Mouse (Mus musculus) gonadal fat pad, adult 2 months (tissue): ENCODE measurements around the gene Olfr850. TPM values are rescaled to one million over a fixed set of nuclear protein-coding genes. Genes with fewer than 3 reads are reported as not detected.

ENCODE experiments used
- DNase-seq: peaks from one replicate; pipeline ENCODE4 v3.0.0-alpha.2; 2012; ENCODE audit warnings: low read depth
- polyA plus RNA-seq: library from polyadenylated mRNA; depleted of rRNA; stranded (reverse); fragments of >200 nt; gene quantifications from 2 replicates; pipeline ENCODE4 v1.2.3, GENCODE M21; 2012; rRNA removed

The Olfr850 gene
- polyA plus RNA-seq, result not detected in 2 replicates

GRCm38 (mm10) chr9:19478148-19478547, at the start of gene Olfr850:
Gene Olfr850 (minus strand): TSS chr9:19478248.
- no peak for DNase-seq

- DNase-seq, result no peak
Observed at GRCm38 (mm10) chr9:19492995-19493394, 14.9 kb upstream of the Olfr850 start, which contains the start of gene Olfr851. Gene Olfr851 (plus strand): TSS chr9:19493295.

GRCm38 (mm10) chr9:19439966-19440365, 38.1 kb downstream of the Olfr850 start, which contains the start of gene Olfr849:
Gene Olfr849 (plus strand): TSS chr9:19440266.
- no peak for DNase-seq

Other genes with a start within 250 kb of the Olfr850 start
- not detected in 2 replicates for gene Olfr843, start 226.3 kb downstream of the Olfr850 start, polyA plus RNA-seq
- not detected in 2 replicates for gene Olfr844, start 161.9 kb downstream of the Olfr850 start, polyA plus RNA-seq
- gene Olfr845, start 141.8 kb downstream of the Olfr850 start, polyA plus RNA-seq, result not detected in 2 replicates
- not detected in 2 replicates for gene Olfr846, start 114.2 kb downstream of the Olfr850 start, polyA plus RNA-seq
- not detected in 2 replicates for gene Olfr847, start 99.6 kb downstream of the Olfr850 start, polyA plus RNA-seq
- not detected in 2 replicates for gene Olfr849, start 38.0 kb downstream of the Olfr850 start, polyA plus RNA-seq
- not detected in 2 replicates for gene Olfr851, start 15.0 kb upstream of the Olfr850 start, polyA plus RNA-seq
- gene Olfr853, start 62.8 kb upstream of the Olfr850 start, polyA plus RNA-seq, result not detected in 2 replicates
- gene Olfr854, start 89.1 kb upstream of the Olfr850 start, polyA plus RNA-seq, result not detected in 2 replicates
- not detected in 2 replicates for gene Olfr855, start 104.4 kb upstream of the Olfr850 start, polyA plus RNA-seq
- gene Zfp317, start 143.9 kb upstream of the Olfr850 start, polyA plus RNA-seq, result 8.9 and 9.7 TPM in 2 replicates
- not detected in 2 replicates for gene Olfr857, start 231.2 kb upstream of the Olfr850 start, polyA plus RNA-seq